ENCODE assay signal across 19 mouse cellular contexts in genomic region chr8:48317498-48317897, GRCm38 (mm10).
DNase-seq lines count a peak whose midpoint lies in the region; TF ChIP-seq lines count a peak whose summit lies in the region.
"Had no signal": no experiment of that assay in that cellular context is flagged by ENCODE, and none has a peak within 500 bp of the region (broad histone marks: within the 10 kb centered on the region; RNA-seq: fewer than 3 reads in every experiment).

No protein-coding gene starts in this region.

- no peak for TF ChIP-seq POLR2A in CH12.LX (IDR thresholded peaks at IDR 0.05; ENCODE audit: low read depth, low read length)

- peak; percentile 35 for DNase-seq in heart, adult 11 months
- DNase-seq in heart, postnatal 25 days (ENCODE audit: low spot score) = no peak
- DNase-seq in CH12.LX (ENCODE audit: extremely low read depth) = peak; percentile 53
- no peak for DNase-seq in kidney, postnatal 10 days
- no peak for DNase-seq in lung, postnatal 14 days
- DNase-seq: adrenal gland, adult 8-10 months; adrenal gland, postnatal 14 days; adrenal gland, postnatal 36 days; B cell, adult 2 months; cerebellum, adult 11-12 months; cerebellum, adult 2 months; cerebellum, adult 9-10 months; cerebellum, postnatal 10 days; cerebellum, postnatal 25 days; forebrain, postnatal 0 days had no signal

- no peak overlapping the region for H3K4me3 ChIP-seq in CH12.LX (replicated peaks in 1 of 3; ENCODE audit: low read depth in 2 of 3, low read length in 2 of 3, poor library complexity in 1 of 3)
- H3K4me3 ChIP-seq: embryonic facial prominence, embryonic 10.5 days; embryonic facial prominence, embryonic 12.5 days; forebrain, embryonic 13.5 days; forebrain, embryonic 15.5 days had no signal

- H3K27me3 ChIP-seq in CH12.LX (replicated peaks) = no peaks in the 10 kb centered on the region
- H3K27me3 ChIP-seq: embryonic facial prominence, embryonic 12.5 days; forebrain, embryonic 13.5 days; forebrain, embryonic 15.5 days had no signal

- no peak for TF ChIP-seq RAD21 in CH12.LX (IDR thresholded peaks at IDR 0.05; ENCODE audit: low read depth, low read length)

- H3K79me2 ChIP-seq in CH12.LX (replicated peaks; ENCODE audit: control insufficient read depth, extremely low read depth, insufficient read depth, poor library complexity, severe bottlenecking) = no peaks in the 10 kb centered on the region

- peak; percentile 59 for TF ChIP-seq EP300 in CH12.LX (IDR thresholded peaks at IDR 0.05; ENCODE audit: low read length)

- no peaks in the 10 kb centered on the region for H3K36me3 ChIP-seq in CH12.LX (replicated peaks in 1 of 2; ENCODE audit: control insufficient read depth in 1 of 2, insufficient read depth in 1 of 2, low read length in 1 of 2)
- H3K36me3 ChIP-seq: forebrain, embryonic 15.5 days had no signal

- no peaks in the 10 kb centered on the region for H3K4me1 ChIP-seq in CH12.LX (ENCODE audit: control insufficient read depth in 1 of 2, insufficient read depth in 2 of 2)
- H3K4me1 ChIP-seq: embryonic facial prominence, embryonic 10.5 days had no signal

- intact Hi-C loops in heart, postnatal 25 days (cut with DNase I) = no loop called here

- H3K4me2 ChIP-seq in CH12.LX (ENCODE audit: insufficient read depth, low read depth, poor library complexity, severe bottlenecking) = no peak overlapping the region
- H3K4me2 ChIP-seq: embryonic facial prominence, embryonic 12.5 days; forebrain, embryonic 13.5 days; forebrain, embryonic 15.5 days had no signal

- TF ChIP-seq CTCF in CH12.LX (conservative IDR thresholded peaks at IDR 0.05 in 1 of 2, IDR thresholded peaks at IDR 0.05 in 1 of 2; ENCODE audit: low read depth in 2 of 2, low read length in 2 of 2) = no peak

- dilution Hi-C loops in CH12.LX (cut with MboI; ENCODE audit: extremely low pct_ligation_motif_present, extremely low pct_unique_long_range_greater_than_20kb, low sequenced_read_pairs) = no loop called here

- no peak overlapping the region for H3K9ac ChIP-seq in CH12.LX (ENCODE audit: insufficient read depth, low read depth)
- H3K9ac ChIP-seq: embryonic facial prominence, embryonic 12.5 days; forebrain, embryonic 13.5 days; forebrain, embryonic 15.5 days; forebrain, postnatal 0 days had no signal

- H3K27ac ChIP-seq in CH12.LX (ENCODE audit: insufficient read depth, low read depth) = no peak overlapping the region
- H3K27ac ChIP-seq: embryonic facial prominence, embryonic 10.5 days; embryonic facial prominence, embryonic 12.5 days; forebrain, embryonic 13.5 days; forebrain, embryonic 15.5 days had no signal

- H3K9me3 ChIP-seq in CH12.LX (replicated peaks; ENCODE audit: low read length) = peaks cover 59% of the 10 kb centered on the region
- H3K9me3 ChIP-seq: embryonic facial prominence, embryonic 10.5 days; embryonic facial prominence, embryonic 12.5 days; forebrain, embryonic 13.5 days; forebrain, embryonic 15.5 days had no signal

- in situ Hi-C loops in CH12.LX (cut with MboI; ENCODE audit: low pct_ligation_motif_present, low pct_unique_long_range_greater_than_20kb, low sequenced_read_pairs) = no loop called here

TF ChIP-seq in CH12.LX, 34 proteins besides CTCF, POLR2A, EP300 and RAD21:
- TF ChIP-seq ZNF384 (IDR thresholded peaks at IDR 0.05; ENCODE audit: low read depth, low read length) (no peak), CHD1 (IDR thresholded peaks at IDR 0.05; ENCODE audit: low read depth, low read length) (no peak), ZKSCAN1 (IDR thresholded peaks at IDR 0.05; ENCODE audit: borderline replicate concordance, low read depth, low read length) (no peak), HCFC1 (IDR thresholded peaks at IDR 0.05; ENCODE audit: low read depth, low read length) (no peak), SIN3A (IDR thresholded peaks at IDR 0.05; ENCODE audit: low read length) (no peak), MEF2A (IDR thresholded peaks at IDR 0.05; ENCODE audit: borderline replicate concordance, low read depth, low read length) (no peak), IRF4 (IDR thresholded peaks at IDR 0.05; ENCODE audit: low read depth, low read length) (peak; percentile 56; the same call in 1 of the 2 replicates), RCOR1 (conservative IDR thresholded peaks at IDR 0.05; ENCODE audit: low read depth, low read length) (no peak), PAX5 (IDR thresholded peaks at IDR 0.05; ENCODE audit: low read length) (no peak), ETS1 (conservative IDR thresholded peaks at IDR 0.05; ENCODE audit: low read depth, low read length) (peak; percentile 35; the same call in 1 of the 2 replicates), NRF1 (IDR thresholded peaks at IDR 0.05; ENCODE audit: low read depth, low read length) (peak; percentile 79), UBTF (IDR thresholded peaks at IDR 0.05; ENCODE audit: low read depth, low read length) (no peak), MYC (IDR thresholded peaks at IDR 0.05; ENCODE audit: low read depth, low read length) (no peak), BHLHE40 (IDR thresholded peaks at IDR 0.05; ENCODE audit: low read depth, low read length) (peak; percentile 82), USF1 (IDR thresholded peaks at IDR 0.05; ENCODE audit: low read depth, low read length) (peak; percentile 44), MAZ (IDR thresholded peaks at IDR 0.05; ENCODE audit: low read depth, low read length) (no peak), JUND (conservative IDR thresholded peaks at IDR 0.05; ENCODE audit: low read depth, low read length) (peak; percentile 30; the same call in 1 of the 2 replicates), TCF12 (IDR thresholded peaks at IDR 0.05; ENCODE audit: low read depth, low read length) (no peak), POLR2AphosphoS2 (IDR thresholded peaks at IDR 0.05; ENCODE audit: low read depth, low read length) (no peak), MAX (IDR thresholded peaks at IDR 0.05; ENCODE audit: low read length) (peak; percentile 39; the same call in 1 of the 2 replicates)
TF ChIP-seq in CH12.LX: peak in this region for 7.

Comparison
In these comparisons a context has a peak if more than half of its experiments do, and no peak if none do; other contexts are left out.
1. DNase-seq: peak in heart, adult 11 months (single experiment) and CH12.LX (single experiment); none in heart, postnatal 25 days (single experiment), kidney, postnatal 10 days (single experiment) and lung, postnatal 14 days (single experiment).